Mouse (Mus musculus) cerebellum, adult 11-12 months (tissue): ENCODE results near the gene Ap5s1.
A peak's percentile ranks its signal among the peaks of the same experiment; 100 is the strongest.
"Not testable (repeated sequence)": the region's sequence is repeated elsewhere in the genome, so short reads cannot be mapped to it uniquely, and the experiment has no call there.

Experiments
- DNase-seq: peaks from one replicate; pipeline ENCODE4 v3.0.0; 2022

Gene Ap5s1

GRCm38 (mm10) chr2:131223569-131223968 is 16.7 kb downstream of the Ap5s1 start:
- DNase-seq = no peak

- DNase-seq = no peak
Measured at GRCm38 (mm10) chr2:131225178-131225577, 18.3 kb downstream of the Ap5s1 start.

- not testable (repeated sequence) for DNase-seq
Measured at GRCm38 (mm10) chr2:131226669-131227068, 19.8 kb downstream of the Ap5s1 start.

GRCm38 (mm10) chr2:131227243-131227642 is 20.4 kb downstream of the Ap5s1 start:
- no peak for DNase-seq

- DNase-seq = no peak
Measured at GRCm38 (mm10) chr2:131232558-131232957, 25.7 kb downstream of the Ap5s1 start.

- peak; percentile 93 for DNase-seq
Measured at GRCm38 (mm10) chr2:131233307-131234126, 26.6 kb downstream of the Ap5s1 start, which contains the start of gene Mavs. Gene Mavs, plus strand, starts transcription at chr2:131234063.

GRCm38 (mm10) chr2:131234127-131234650 is 27.3 kb downstream of the Ap5s1 start:
- DNase-seq = no peak

- DNase-seq = no peak
Measured at GRCm38 (mm10) chr2:131234970-131235635, 28.2 kb downstream of the Ap5s1 start.

GRCm38 (mm10) chr2:131242180-131242579 is 35.3 kb downstream of the Ap5s1 start:
- DNase-seq = no peak

GRCm38 (mm10) chr2:131242929-131243328 is 36.1 kb downstream of the Ap5s1 start:
- no peak for DNase-seq

- peak; percentile 14 for DNase-seq
Measured at GRCm38 (mm10) chr2:131253681-131254328, 46.9 kb downstream of the Ap5s1 start.

- no peak for DNase-seq
Measured at GRCm38 (mm10) chr2:131254329-131254713, 47.4 kb downstream of the Ap5s1 start.

- no peak for DNase-seq
Measured at GRCm38 (mm10) chr2:131255738-131256137, 48.9 kb downstream of the Ap5s1 start.

GRCm38 (mm10) chr2:131258693-131259092 is 51.8 kb downstream of the Ap5s1 start:
- DNase-seq = no peak

GRCm38 (mm10) chr2:131260544-131261307 is 53.8 kb downstream of the Ap5s1 start:
- DNase-seq = peak; percentile 10

GRCm38 (mm10) chr2:131261481-131262212 is 54.8 kb downstream of the Ap5s1 start:
- DNase-seq = no peak

- peak; percentile 98 for DNase-seq
Measured at GRCm38 (mm10) chr2:131262213-131262672, 55.4 kb downstream of the Ap5s1 start, which contains the start of gene Pank2. Gene Pank2, plus strand, starts transcription at chr2:131262495.
